Mouse (Mus musculus): Measurements from ENCODE around the gene Gnb1l.
"Not testable (repeated sequence)": the region's sequence is repeated elsewhere in the genome, so short reads cannot be mapped to it uniquely, and the experiment has no call there.

Gene Gnb1l

DNA sequence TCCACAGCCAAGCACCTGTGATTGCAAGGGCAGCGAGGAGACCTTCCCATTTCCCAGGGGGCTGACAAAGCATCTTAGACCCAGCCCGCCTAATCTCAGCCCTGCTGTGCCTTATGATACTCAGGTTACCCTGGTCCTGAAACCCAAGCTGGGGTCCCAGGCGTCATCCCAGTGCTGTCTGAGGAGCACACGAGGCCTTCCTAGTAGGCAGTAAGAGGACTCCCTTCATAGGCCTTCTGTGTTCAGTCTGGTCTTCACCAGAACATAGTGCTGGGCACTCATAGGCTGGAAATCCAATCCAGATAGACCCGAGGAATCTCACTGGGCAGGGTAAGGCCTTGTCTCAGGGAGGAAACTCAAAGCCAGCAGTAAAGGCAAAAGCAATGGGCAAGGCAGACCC is 14.7 kb upstream of the Gnb1l start:
- DNase-seq (ENCODE audit: low spot score): no peak

- DNase-seq (ENCODE audit: low spot score): no peak
Measured at GRCm38 (mm10) chr16:18484386-18484785, 14.1 kb upstream of the Gnb1l start.

- no peak for DNase-seq (ENCODE audit: low spot score)
Measured at GRCm38 (mm10) chr16:18484794-18485435, 13.6 kb upstream of the Gnb1l start.

GRCm38 (mm10) chr16:18486126-18486525 is 12.4 kb upstream of the Gnb1l start:
- no peak for DNase-seq (ENCODE audit: low spot score)

- no peak for DNase-seq (ENCODE audit: low spot score)
Measured at GRCm38 (mm10) chr16:18490281-18490680, 8.2 kb upstream of the Gnb1l start.

DNA sequence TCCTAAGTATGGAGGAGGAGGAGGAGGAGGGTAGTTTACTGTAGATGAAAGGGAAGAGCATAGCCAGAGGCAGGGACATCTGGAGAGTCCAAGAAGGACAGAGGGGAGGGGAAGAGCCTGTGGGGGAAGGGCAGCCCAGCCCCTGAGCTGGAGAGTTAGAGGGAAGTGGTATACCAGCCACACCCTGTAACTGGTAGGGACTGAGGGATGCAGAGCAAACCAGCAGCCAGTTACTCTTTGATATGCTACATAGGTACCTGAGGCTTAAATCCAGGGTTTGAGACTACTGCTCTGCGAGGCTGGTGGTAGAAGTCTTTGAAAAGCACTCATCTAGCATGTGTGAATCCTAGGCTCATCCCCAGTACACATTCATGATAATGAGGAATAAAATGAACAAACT is 7.6 kb upstream of the Gnb1l start:
- DNase-seq (ENCODE audit: low spot score): no peak

GRCm38 (mm10) chr16:18497865-18498515 is 523 bp upstream of the Gnb1l start:
- no peak for DNase-seq (ENCODE audit: low spot score)

DNA sequence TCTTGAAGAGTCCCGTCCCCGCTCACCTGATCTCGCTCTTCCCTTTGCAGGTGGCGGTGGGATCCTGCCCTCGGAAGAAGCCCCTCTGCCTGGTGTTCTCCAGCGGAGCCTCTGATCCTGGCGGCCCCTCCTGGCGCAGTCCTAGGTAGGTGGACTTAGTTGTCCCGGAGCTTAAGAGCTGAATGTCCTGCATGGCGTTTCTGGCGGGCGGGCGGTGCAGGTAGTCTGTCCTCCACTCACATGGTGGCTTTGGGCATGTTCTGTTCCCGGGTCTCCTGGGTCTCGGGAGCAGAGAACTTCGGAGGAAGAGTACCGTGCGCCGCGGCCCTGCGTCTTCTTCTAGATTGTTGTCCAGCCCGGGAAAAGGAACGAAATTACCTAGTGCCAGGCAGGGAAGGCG is 483 bp downstream of the Gnb1l start:
- no peak for DNase-seq (ENCODE audit: low spot score)

DNA sequence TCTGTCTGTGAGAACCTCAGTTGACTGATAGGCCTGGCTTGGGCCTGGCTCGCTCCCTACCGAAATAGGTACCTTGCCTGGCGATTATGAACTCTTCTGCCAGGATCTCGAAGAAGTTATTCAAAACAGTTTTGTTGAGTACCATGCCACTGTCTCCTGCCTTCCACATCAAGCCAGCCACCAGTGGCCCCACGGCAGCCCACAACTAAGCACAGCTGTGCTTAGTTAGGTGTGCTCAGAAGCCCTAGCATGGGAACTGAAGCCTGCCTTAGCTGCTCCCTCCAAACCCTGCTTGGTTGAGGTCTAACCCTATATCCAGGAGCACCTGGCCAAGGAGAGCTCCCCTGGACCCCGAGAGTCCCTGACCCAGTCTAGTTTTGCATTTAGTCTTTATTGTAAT is 3.0 kb downstream of the Gnb1l start:
- no peak for DNase-seq (ENCODE audit: low spot score)

GRCm38 (mm10) chr16:18503566-18504342 is 5.2 kb downstream of the Gnb1l start:
- no peak for DNase-seq (ENCODE audit: low spot score)

DNA sequence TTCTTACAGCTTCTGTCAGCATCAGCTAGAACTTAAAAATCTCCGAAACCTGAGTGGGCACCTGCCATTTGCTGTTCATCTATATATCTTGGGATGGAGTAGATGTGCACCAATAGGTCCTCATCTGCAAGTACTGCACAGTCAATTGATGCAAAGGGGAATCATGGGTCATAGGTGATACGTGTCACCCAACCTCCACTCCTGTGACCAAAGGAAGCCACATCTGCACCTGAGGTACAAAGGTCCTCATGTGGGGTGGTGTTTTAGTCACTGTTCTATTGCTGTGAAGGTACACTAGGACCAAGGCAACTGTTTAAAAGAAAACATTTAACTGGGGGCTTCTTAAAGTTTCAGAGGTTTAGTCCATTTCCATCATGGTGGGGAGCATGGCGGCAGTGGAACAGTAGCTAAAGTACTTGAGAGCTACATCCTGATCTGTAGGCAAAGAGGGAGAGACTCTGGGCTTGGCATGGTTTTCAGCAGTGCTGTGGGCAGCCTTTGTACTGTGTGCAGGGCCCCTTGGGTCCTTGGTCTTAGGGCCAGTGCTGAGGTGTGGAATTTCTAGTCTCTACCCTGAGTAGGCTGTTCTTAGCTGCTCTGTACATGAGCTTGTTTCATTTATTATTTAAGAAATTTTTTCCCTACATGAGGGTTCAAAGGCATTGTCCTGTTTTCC is 8.1 kb downstream of the Gnb1l start:
- DNase-seq (ENCODE audit: low spot score): no peak

GRCm38 (mm10) chr16:18507200-18507549 is 8.7 kb downstream of the Gnb1l start:
- DNase-seq (ENCODE audit: low spot score): no peak

DNA sequence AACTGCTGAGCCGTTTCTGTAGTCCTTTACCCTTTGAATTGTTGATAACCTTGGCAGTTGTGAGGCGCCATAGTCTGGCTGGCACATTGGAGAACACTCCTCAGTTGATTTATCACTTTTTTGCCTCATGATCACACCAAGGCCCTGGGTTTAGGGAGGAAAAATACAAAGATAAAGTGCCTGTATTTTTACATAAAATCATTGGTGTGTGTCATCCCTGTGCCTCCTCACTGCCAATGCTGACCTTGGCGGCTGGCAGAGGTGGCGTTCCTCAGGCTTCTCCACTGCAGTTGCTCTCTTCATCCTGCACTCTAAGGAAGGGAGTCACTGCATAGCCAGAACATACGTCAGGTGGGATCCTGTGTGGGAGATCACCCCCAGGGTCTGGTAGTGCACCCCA is 13.2 kb downstream of the Gnb1l start:
- DNase-seq (ENCODE audit: low spot score): peak; percentile 35

DNA sequence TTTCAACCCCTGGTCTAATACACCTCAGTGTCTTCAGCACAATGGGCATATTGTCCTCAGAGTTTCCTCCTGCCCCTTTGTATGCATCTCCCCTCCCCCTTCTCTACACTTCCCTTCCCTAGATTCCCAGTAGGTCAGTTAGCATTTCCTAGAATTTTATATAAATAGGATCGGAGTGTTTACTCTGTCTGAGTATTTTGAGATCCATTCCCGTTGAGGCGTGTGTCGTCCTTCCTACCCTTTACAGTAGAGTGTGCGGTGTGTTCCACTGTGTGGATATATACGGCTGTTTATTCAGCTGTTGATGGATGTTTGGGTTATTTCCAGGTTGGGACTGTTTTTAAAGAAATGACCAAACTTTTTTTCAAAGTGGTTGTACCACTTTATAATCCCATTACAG is 15.0 kb downstream of the Gnb1l start:
- DNase-seq (ENCODE audit: low spot score): no peak

DNA sequence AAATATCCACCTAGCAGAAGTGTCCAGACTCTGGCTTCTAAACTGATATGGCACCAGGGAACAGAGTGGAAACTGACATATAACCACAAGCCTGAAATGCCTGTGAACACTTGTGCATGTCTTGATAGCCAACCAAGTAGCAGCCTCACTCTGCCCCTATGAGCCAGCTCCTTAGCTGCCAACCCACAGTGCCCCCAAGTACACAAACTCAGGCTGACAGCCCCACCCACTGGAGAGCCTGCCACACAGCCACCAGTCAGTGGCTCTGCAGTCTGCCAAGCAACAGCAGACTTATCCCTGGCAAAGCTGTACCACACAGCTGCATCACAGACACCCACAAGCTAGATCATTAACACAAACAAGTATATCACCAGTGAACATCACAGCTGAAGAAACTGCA is 19.6 kb downstream of the Gnb1l start:
- DNase-seq (ENCODE audit: low spot score): no peak

GRCm38 (mm10) chr16:18523563-18524245 is 25.2 kb downstream of the Gnb1l start:
- no peak for DNase-seq (ENCODE audit: low spot score)

DNA sequence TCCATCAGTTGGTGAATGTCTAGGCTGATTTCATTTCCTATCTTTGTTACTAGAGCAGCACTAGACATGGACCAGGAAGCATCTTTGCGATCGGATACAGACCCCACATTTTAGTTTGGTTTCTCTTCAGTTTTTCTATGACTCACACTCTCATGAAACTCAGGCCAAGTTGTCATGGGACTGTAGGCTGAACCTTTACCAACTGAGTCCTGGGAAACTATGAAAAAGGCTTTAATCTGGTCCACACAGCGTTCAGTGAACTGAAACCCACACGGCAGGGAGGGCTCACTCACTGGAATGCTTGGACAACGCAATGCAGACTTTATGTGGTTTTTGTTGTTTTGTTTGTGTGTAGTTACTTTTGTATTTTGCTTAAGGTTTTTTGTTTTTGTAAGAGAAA is 30.1 kb downstream of the Gnb1l start:
- no peak for DNase-seq (ENCODE audit: low spot score)

- DNase-seq (ENCODE audit: low spot score): not testable (repeated sequence)
Measured at GRCm38 (mm10) chr16:18533061-18533460, 34.5 kb downstream of the Gnb1l start.

GRCm38 (mm10) chr16:18537407-18537990 is 39.0 kb downstream of the Gnb1l start:
- no peak for DNase-seq (ENCODE audit: low spot score)

GRCm38 (mm10) chr16:18539281-18539680 is 40.8 kb downstream of the Gnb1l start:
- DNase-seq (ENCODE audit: low spot score): no peak

- no peak for DNase-seq (ENCODE audit: low spot score)
Measured at GRCm38 (mm10) chr16:18543151-18543829, 44.8 kb downstream of the Gnb1l start.
